Mouse (Mus musculus): Measurements from ENCODE around the gene Il25.

GRCm38 (mm10) chr14:54939434-54940175 is 7.1 kb downstream of the Il25 start:
- TF ChIP-seq CTCF (IDR thresholded peaks at IDR 0.05; ENCODE audit: low read depth) (peak; percentile 88), EP300 (IDR thresholded peaks at IDR 0.05; ENCODE audit: low read depth) (no peak)

All from liver, embryonic 14.5 days (tissue).